Comparison of ENCODE assay signal across 8 mouse cellular contexts in the genomic region with DNA sequence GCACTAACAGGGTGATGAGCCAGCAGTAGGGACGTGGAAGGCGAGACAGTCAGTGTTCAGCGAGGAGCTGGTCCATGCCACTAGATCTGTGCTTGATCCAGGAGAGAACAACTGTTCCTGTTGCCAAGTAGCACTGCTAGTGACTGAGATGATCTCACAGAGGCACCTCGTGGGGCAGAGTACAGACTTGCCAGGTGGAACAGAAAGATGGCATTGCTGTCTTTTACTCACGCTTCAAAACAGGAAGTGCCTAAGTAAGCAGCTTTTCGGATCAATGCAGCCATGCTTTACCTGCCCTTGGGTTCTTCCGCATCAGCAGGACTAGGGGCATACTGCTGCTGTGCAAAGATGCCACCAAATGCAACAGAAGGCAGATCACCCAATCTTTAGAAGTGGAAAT.
DNase-seq lines count a peak whose midpoint lies in the region; ATAC-seq lines count a peak whose summit lies in the region.
"Had no signal": no experiment of that assay in that cellular context is flagged by ENCODE, and none has a peak within 500 bp of the region (broad histone marks: within the 10 kb centered on the region; RNA-seq: fewer than 3 reads in every experiment).

No protein-coding gene starts in this region.

- intact Hi-C loops in left cerebral cortex, postnatal 4 days (cut with DNase I) = no loop called here

- ATAC-seq in neutrophil, adult 5-6 weeks (ENCODE audit: extremely low read depth, insufficient number of reproducible peaks, low FRiP score, poor library complexity, severe bottlenecking) = peak; percentile 70

- peak; percentile 85 for DNase-seq in A20 (ENCODE audit: low read depth, low spot score)
- DNase-seq in B cell, adult 2 months = peak; percentile 58 to 60
- DNase-seq in cerebellum, adult 9-10 months = peak; percentile 57
- DNase-seq in left cerebral cortex, postnatal 4 days = no peak
- DNase-seq in lung, postnatal 25 days (ENCODE audit: low spot score) = no peak
- no peak for DNase-seq in right cerebral cortex, postnatal 36 days (ENCODE audit: low spot score in 2 of 2)
- DNase-seq: lung, postnatal 4 days had no signal

Comparison
In these comparisons a context has a peak if more than half of its experiments do, and no peak if none do; other contexts are left out.
1. DNase-seq: peak in A20 (single experiment), B cell, adult 2 months (2 of 2) and cerebellum, adult 9-10 months (single experiment); none in left cerebral cortex, postnatal 4 days (single experiment), lung, postnatal 25 days (single experiment) and right cerebral cortex, postnatal 36 days (0 of 2).